Mouse (Mus musculus) myocyte (in vitro differentiated cells): ENCODE data around the gene BC025920.

ENCODE experiments used
- MAX ChIP-seq: IDR thresholded peaks from one replicate; pipeline ENCODE4 v1.6.1; 2011; ENCODE audit warnings: low read depth, mild to moderate bottlenecking, control low read depth
- POLR2A ChIP-seq: IDR thresholded peaks from one replicate; pipeline ENCODE4 v1.6.1; 2011; ENCODE audit warnings: low read depth, mild to moderate bottlenecking, control low read depth, moderate library complexity; ENCODE audit not compliant: insufficient read length
- SRF ChIP-seq: IDR thresholded peaks from one replicate; pipeline ENCODE4 v1.6.1; 2011; ENCODE audit warnings: low read depth; ENCODE audit not compliant: control insufficient read depth, insufficient read length
- USF1 ChIP-seq: IDR thresholded peaks from one replicate; pipeline ENCODE4 v1.6.1; 2011; ENCODE audit warnings: low read depth, mild to moderate bottlenecking, control low read depth, moderate library complexity

- no peak for TF ChIP-seq POLR2A
- no peak for TF ChIP-seq SRF
- no peak for TF ChIP-seq USF1
- TF ChIP-seq MAX = no peak
Observed at GRCm38 (mm10) chr10:81642648-81643448, 36.8 kb downstream of the BC025920 start.
